Mouse (Mus musculus) ovary, adult 18-20 months (tissue): ENCODE data around the gene Cul3.

Source experiments
- DNase-seq: peaks from one replicate; pipeline ENCODE4 v3.0.0; 2022; ENCODE audit warnings: low spot score, mixed read lengths

The Cul3 gene

GRCm38 (mm10) chr1:80293307-80293706, 47.0 kb downstream of the Cul3 start:
- no peak for DNase-seq

GRCm38 (mm10) chr1:80278731-80279130, 61.5 kb downstream of the Cul3 start:
- DNase-seq = no peak

DNA sequence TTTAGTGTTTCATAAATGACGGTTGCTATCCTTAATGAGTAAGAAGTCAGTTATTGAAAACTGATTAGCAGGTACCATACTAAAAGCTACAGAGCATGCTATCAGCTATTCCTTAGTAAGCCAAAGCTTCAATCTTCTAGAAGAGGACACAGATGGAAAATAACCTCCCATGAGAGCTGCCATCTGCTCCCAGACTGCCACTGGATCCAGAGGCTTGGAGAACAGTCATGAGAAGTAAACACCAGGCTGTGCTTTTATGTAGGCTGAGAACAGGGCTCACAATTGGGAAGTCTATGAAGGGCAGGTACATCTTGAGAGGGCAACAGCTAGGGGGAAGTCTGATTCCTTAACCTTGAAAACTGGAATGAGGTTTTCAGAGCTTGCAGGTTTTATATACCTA, 79.8 kb downstream of the Cul3 start:
- no peak for DNase-seq

- DNase-seq = no peak
These were observed 81.6 kb downstream of the Cul3 start for GRCm38 (mm10) chr1:80258632-80259031.

GRCm38 (mm10) chr1:80253309-80253708, 87.0 kb downstream of the Cul3 start:
- DNase-seq = no peak

- no peak for DNase-seq
These were observed 90.0 kb downstream of the Cul3 start for GRCm38 (mm10) chr1:80250247-80250646.

- no peak for DNase-seq
These were observed 93.1 kb downstream of the Cul3 start for GRCm38 (mm10) chr1:80247131-80247530.

DNA sequence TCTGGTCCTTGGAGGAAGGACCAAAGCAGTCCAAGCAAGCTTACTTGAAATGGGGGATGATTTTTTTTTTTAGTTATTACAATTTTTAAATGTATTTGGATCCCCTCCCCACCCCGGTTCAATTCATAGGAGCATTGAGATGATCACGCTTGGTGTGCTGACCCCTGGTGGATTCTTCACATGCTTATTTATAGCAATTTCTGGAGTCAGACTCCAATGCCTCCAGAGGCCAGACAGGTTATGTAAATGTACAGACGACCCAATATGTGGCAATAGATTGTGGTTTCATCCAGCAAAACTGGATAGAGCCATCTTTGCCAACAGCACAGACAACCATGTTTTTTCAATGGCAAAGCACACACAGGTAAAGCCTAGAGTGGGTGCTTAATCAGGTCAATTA, 96.2 kb downstream of the Cul3 start:
- DNase-seq = no peak

DNA sequence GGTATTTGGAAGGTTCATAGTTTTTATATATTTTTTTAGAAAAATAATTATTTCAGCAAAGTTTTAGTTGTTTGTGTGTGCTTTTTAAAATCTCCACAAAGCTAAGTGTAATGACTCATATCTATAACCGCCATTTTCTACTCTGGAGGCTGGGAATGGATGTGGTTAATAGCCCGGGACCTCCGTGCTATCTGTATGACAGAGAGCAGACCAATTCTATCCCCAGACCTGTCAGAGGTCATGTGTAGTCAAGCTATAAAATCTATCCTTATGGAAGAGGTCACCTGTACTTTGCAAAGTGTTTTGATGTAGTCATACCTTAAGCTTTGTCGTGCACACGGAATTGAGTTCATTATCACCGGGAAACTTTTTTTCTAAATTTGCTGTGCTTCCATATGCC, 98.7 kb downstream of the Cul3 start:
- DNase-seq = no peak

DNA sequence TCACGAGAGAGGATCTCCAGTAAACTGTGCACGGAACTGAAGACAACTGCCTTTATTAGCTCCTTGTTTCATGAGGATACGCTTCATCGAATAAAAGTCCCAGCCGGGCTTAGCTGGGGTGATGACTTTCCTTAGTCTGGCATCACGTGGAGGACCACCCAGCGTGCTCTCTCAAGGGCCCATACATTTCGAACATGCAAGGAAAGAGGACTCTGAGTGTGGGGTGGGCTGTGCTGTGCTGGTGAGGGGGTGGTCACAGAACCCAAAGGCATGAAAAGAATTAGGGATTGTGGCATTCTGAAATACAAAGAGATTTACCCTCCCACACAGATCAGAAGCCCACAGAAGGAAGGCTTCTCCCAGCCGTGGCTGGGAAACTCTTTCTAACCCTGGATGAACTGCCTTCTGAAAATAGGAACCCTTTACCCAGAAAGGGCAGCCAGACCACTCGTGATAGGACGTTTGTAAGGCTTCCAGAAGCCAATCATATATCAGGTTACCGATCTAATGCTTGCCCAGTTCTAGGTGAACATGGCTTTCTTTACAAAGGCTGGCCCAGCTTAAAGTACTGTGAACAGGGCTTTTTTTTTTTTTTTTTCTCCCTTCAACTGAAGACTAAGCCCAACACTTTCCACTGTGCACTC, 100.1 kb downstream of the Cul3 start:
- DNase-seq = no peak

- no peak for DNase-seq
These were observed 100.8 kb downstream of the Cul3 start for GRCm38 (mm10) chr1:80239481-80239880.

DNA sequence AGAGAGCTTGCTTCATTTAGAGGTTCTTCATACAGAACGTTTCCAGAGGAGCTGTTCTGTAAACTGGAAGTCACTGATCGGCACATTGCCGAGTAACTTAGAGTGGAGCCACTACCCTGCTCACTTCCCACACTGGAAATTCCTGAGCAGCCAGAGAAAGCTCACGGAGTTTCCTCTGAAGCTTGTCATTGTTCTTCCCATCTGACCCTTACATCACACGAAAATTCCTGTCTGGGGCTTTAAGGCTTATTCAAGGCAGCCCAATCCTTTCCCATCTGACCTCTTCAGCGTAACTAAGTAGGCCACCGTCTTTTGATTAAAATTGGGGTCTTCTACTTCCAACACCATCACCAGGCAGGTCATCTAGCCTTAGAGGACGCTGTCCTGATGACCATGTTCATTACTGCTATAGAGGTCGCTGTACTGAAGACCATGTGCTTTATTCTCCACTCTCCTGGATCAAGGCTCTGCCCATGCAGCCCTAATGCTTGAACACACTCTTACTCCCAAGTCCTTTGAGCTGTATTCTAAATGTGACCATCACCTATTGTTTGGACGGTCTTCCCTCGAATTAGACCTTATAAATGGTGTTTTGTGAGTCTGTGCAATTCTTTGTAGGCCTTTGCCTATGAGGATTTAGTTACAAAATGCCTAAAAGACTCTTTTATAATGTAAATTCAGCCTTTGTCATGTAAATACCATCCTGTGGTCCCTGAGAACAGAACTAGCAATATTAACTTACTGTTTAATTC, 103.2 kb downstream of the Cul3 start:
- DNase-seq = no peak

DNA sequence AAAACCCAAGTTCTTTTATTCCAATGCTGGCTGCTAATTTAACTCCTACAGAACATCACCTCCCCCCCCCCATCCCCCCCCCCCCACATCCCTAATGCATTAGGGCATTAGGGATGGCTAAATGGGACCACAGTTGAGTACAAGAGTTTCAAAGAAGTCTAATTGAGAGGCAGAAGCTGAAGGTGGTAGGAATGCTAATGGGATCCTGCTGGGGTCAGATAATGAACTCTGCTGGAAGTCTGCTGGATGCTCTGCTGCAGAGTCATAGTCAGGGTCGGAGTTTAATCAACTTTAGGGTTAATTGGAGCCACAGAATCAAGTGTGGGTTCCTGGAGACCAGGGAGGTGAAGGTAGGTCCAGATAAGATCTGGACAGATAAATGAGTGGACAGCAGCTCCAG, 104.2 kb downstream of the Cul3 start:
- DNase-seq = no peak

- no peak for DNase-seq
These were observed 109.7 kb downstream of the Cul3 start for GRCm38 (mm10) chr1:80230612-80231011.

DNA sequence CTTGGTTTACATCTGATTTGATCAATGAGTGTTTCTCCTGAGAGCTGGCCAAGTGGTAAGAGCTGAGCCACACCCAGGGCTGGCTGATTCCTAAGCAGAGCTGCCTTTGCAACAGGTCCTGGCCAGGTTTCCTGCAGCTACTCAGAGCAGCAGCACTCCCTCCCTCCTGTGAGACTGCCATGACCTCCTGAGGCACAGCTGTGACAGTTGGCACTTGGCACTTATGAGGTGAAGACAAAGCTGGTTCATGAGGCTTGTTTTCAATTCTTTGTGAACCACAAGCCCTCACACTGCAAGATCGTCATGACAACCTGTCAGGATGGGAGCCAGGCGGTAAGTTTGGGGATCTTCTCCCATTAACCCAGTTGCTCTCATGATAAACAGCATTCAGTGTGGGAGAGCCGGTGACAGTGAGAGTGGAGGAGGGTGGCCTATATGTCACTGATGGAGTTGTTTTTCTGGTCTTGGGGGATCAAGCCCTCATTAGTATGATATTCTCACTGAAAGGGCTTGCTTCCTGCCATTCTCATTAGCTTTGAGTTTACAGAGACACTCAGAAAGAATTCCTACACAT, 115.4 kb downstream of the Cul3 start:
- no peak for DNase-seq

- no peak for DNase-seq
These were observed 119.1 kb downstream of the Cul3 start for GRCm38 (mm10) chr1:80221151-80221550.

DNA sequence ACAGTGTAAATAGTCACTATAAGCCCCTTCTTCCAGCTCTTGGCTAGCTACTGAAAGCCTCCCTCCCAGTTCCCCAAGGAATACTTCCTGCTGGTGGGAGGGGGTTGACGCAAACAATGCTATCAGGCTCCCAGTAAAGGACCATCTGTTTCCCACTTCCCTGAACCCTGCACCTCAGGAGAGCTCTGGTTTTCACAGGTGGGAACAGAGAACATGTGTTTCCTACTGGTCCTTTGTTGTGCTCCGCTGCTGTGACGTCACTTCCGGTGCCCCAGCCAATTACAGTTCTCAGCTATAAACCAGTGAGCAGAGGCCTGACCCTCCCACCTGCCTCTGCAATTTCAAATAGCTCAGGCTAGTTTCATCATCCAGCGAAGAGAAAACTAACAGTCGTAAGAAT, 122.0 kb downstream of the Cul3 start, which contains the start of gene Fam124b:
Fam124b (minus strand) TSS at position 206 of the 400 bp plus-strand sequence.
- peak; percentile 7 for DNase-seq
